Mouse (Mus musculus): ENCODE results near the gene Cabp2. TPM values are rescaled to one million over a fixed set of nuclear protein-coding genes. Genes with fewer than 3 reads are reported as not detected.

Cabp2 gene
- polyA plus RNA-seq, 1 experiment from 2014 or later: not detected

GRCm38 (mm10) chr19:4103294-4103693 is 21.9 kb downstream of the Cabp2 start:
- H3K4me2 ChIP-seq (replicated peaks; ENCODE audit: low read depth, low read length): no peak overlapping the region
- no peaks in the 10 kb centered on the region for H3K9me3 ChIP-seq (ENCODE audit: control insufficient read depth, low read depth, low read length)
- no peak overlapping the region for H3K9ac ChIP-seq (replicated peaks; ENCODE audit: low read depth, low read length)
- H3K27ac ChIP-seq (ENCODE audit: low read length): no peak overlapping the region
- H3K27me3 ChIP-seq (ENCODE audit: control insufficient read depth, insufficient read depth, low read length): peaks cover 11% of the 10 kb centered on the region; the same call in 1 of the 2 replicates
- ATAC-seq (ENCODE audit: insufficient number of reproducible peaks, insufficient read depth, low FRiP score, low read depth): no peak
- WGBS: 92% methylated on average over 18 of the region's 18 CpGs
- H3K4me3 ChIP-seq (ENCODE audit: low read depth, low read length): no peak overlapping the region
- H3K4me1 ChIP-seq (ENCODE audit: control insufficient read depth, insufficient read depth, low read length): peaks cover 18% of the 10 kb centered on the region; the same call in 1 of the 2 replicates
- no peaks in the 10 kb centered on the region for H3K36me3 ChIP-seq (ENCODE audit: control insufficient read depth, insufficient read depth, low read length)

DNA sequence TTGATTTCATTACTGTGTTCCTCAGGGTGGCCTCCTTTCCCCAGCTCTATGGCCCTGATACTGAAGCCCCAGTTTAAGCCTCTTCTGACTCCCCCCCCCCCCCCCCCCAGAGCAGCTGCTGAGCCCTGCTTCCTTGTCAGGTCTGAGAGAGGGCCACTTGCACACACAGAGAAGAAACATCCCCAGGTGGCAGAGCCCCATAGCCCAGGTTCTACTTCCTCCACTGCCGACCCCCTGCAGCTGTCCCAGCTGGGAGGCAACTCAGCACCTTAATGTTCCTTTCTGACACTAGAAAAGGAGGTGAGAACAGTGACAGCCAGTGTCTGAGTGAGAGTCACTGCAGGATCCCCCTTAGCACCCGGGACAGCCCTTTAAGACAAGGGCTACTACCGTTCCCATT is 22.4 kb downstream of the Cabp2 start:
- Histone ChIP-seq H3K27me3 (ENCODE audit: control insufficient read depth, insufficient read depth, low read length) (peaks cover 11% of the 10 kb centered on the region; the same call in 1 of the 2 replicates), H3K4me3 (ENCODE audit: low read depth, low read length) (no peak overlapping the region), H3K27ac (ENCODE audit: low read length) (no peak overlapping the region), H3K4me2 (replicated peaks; ENCODE audit: low read depth, low read length) (no peak overlapping the region), H3K36me3 (ENCODE audit: control insufficient read depth, insufficient read depth, low read length) (no peaks in the 10 kb centered on the region), H3K9ac (replicated peaks; ENCODE audit: low read depth, low read length) (no peak overlapping the region), H3K4me1 (ENCODE audit: control insufficient read depth, insufficient read depth, low read length) (peaks cover 13% of the 10 kb centered on the region; the same call in 1 of the 2 replicates), H3K9me3 (ENCODE audit: control insufficient read depth, low read depth, low read length) (no peaks in the 10 kb centered on the region)
- no peak for ATAC-seq (ENCODE audit: insufficient number of reproducible peaks, insufficient read depth, low FRiP score, low read depth)
- WGBS: 70% methylated on average over 3 of the region's 3 CpGs

DNA sequence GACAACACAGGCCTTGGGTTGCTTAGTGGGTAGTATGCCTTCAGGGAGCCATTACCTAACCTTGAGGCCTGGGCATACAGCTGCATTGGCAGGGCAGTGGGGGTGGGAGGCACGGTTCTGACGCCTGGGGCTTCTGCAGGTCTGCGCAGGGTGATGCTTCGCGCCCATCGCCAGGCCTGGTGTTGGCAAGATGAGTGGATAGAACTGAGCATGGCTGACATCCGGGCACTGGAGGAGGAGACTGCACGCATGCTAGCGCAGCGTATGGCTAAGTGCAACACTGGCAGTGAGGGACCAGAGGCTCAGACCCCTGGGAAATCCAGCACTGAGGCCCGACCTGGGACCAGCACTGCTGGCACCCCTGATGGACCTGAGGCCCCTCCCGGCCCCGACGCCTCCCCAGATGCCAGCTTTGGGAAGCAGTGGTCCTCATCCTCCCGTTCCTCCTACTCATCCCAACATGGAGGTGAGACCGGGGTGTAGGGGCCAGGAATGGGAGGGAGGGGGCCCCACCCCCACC is 23.4 kb downstream of the Cabp2 start:
- Histone ChIP-seq H3K27ac (ENCODE audit: low read length) (no peak overlapping the region), H3K36me3 (ENCODE audit: control insufficient read depth, insufficient read depth, low read length) (no peaks in the 10 kb centered on the region), H3K9me3 (ENCODE audit: control insufficient read depth, low read depth, low read length) (no peaks in the 10 kb centered on the region), H3K4me2 (replicated peaks; ENCODE audit: low read depth, low read length) (no peak overlapping the region), H3K4me1 (ENCODE audit: control insufficient read depth, insufficient read depth, low read length) (peaks cover 7% of the 10 kb centered on the region; the same call in 1 of the 2 replicates), H3K4me3 (ENCODE audit: low read depth, low read length) (no peak overlapping the region), H3K27me3 (ENCODE audit: control insufficient read depth, insufficient read depth, low read length) (peaks cover 11% of the 10 kb centered on the region; the same call in 1 of the 2 replicates), H3K9ac (replicated peaks; ENCODE audit: low read depth, low read length) (no peak overlapping the region)
- WGBS: 87% methylated on average over 16 of the region's 16 CpGs
- ATAC-seq (ENCODE audit: insufficient number of reproducible peaks, insufficient read depth, low FRiP score, low read depth): no peak

DNA sequence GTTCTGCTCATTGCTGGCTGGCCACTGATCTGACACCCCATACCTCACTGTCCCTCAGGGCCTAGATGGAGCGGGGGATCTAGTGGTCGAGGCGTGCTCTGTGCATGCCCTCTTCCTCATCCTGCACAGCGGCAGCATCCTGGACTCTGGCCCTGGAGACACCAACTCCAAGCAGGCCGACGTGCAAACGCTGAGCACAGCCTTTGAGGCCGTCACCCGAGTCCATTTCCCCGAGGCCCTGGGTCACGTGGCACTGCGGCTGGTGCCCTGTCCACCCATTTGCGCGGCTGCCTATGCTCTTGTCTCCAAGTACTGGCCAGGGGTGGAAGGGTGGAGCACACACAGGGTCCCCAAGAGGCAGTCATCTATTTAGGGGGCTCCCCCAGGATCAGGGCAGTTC is 25.3 kb downstream of the Cabp2 start:
- no peaks in the 10 kb centered on the region for H3K4me1 ChIP-seq (ENCODE audit: control insufficient read depth, insufficient read depth, low read length)
- ATAC-seq (ENCODE audit: insufficient number of reproducible peaks, insufficient read depth, low FRiP score, low read depth): no peak
- H3K36me3 ChIP-seq (ENCODE audit: control insufficient read depth, insufficient read depth, low read length): no peaks in the 10 kb centered on the region; the same call in 1 of the 2 replicates
- no peak overlapping the region for H3K4me3 ChIP-seq (ENCODE audit: low read depth, low read length)
- no peaks in the 10 kb centered on the region for H3K9me3 ChIP-seq (ENCODE audit: control insufficient read depth, low read depth, low read length)
- 0 out of 2 replicates have a peak, but pooled peaks cover 3% of the 10 kb centered on the region for H3K27me3 ChIP-seq (ENCODE audit: control insufficient read depth, insufficient read depth, low read length)
- H3K9ac ChIP-seq (replicated peaks; ENCODE audit: low read depth, low read length): no peak overlapping the region
- H3K4me2 ChIP-seq (replicated peaks; ENCODE audit: low read depth, low read length): no peak overlapping the region
- 93% methylated on average over 14 of the region's 14 CpGs for WGBS
- H3K27ac ChIP-seq (ENCODE audit: low read length): no peak overlapping the region

- no peaks in the 10 kb centered on the region for H3K27me3 ChIP-seq (ENCODE audit: control insufficient read depth, insufficient read depth, low read length)
- H3K4me2 ChIP-seq (replicated peaks; ENCODE audit: low read depth, low read length): no peak overlapping the region
- H3K27ac ChIP-seq (ENCODE audit: low read length): no peak overlapping the region
- peaks cover 11% of the 10 kb centered on the region; the same call in 1 of the 2 replicates for H3K36me3 ChIP-seq (ENCODE audit: control insufficient read depth, insufficient read depth, low read length)
- H3K4me1 ChIP-seq (ENCODE audit: control insufficient read depth, insufficient read depth, low read length): no peaks in the 10 kb centered on the region
- no peaks in the 10 kb centered on the region for H3K9me3 ChIP-seq (ENCODE audit: control insufficient read depth, low read depth, low read length)
- no peak overlapping the region for H3K9ac ChIP-seq (replicated peaks; ENCODE audit: low read depth, low read length)
- ATAC-seq (ENCODE audit: insufficient number of reproducible peaks, insufficient read depth, low FRiP score, low read depth): no peak
- no peak overlapping the region for H3K4me3 ChIP-seq (ENCODE audit: low read depth, low read length)
- 85% methylated on average over 9 of the region's 9 CpGs for WGBS
Measured at GRCm38 (mm10) chr19:4108535-4108934, 27.2 kb downstream of the Cabp2 start.

- Histone ChIP-seq H3K27me3 (ENCODE audit: control insufficient read depth, insufficient read depth, low read length) (no peaks in the 10 kb centered on the region), H3K9me3 (ENCODE audit: control insufficient read depth, low read depth, low read length) (no peaks in the 10 kb centered on the region), H3K27ac (ENCODE audit: low read length) (no peak overlapping the region), H3K4me3 (ENCODE audit: low read depth, low read length) (no peak overlapping the region), H3K4me2 (replicated peaks; ENCODE audit: low read depth, low read length) (no peak overlapping the region), H3K36me3 (ENCODE audit: control insufficient read depth, insufficient read depth, low read length) (peaks cover 41% of the 10 kb centered on the region), H3K9ac (replicated peaks; ENCODE audit: low read depth, low read length) (no peak overlapping the region), H3K4me1 (ENCODE audit: control insufficient read depth, insufficient read depth, low read length) (no peaks in the 10 kb centered on the region)
- no peak for ATAC-seq (ENCODE audit: insufficient number of reproducible peaks, insufficient read depth, low FRiP score, low read depth)
- 92% methylated on average over 26 of the region's 26 CpGs for WGBS
Measured at GRCm38 (mm10) chr19:4112063-4112960, 30.9 kb downstream of the Cabp2 start.

DNA sequence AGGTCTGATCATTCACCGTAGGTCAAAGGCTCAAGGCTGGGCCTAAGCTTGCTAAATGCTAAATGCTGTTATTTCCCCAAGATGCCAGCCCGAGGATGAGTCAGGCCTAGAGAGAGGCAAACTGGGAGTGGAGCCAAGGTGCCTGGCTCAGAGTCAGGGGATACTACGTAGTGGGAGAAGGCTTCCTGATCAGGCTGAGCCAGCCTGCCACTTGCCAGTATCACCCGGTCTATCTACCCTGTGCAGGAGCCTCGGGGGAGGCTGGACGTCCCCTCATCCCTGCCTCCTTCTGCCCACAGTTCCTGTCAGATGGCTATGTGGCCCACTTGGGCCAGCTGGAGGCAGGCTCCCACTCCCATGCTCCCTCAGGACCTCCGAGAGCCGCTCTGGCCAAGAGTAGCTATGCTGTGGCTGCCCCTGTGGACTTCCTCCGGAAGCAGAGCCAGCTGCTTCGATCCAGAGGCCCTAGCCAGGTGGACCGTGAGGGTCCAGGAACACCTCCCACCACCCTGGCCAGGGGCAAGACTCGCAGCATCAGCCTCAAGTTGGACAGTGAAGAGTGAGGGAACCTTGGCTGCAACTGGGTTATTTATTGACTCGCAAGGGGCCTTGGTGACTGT is 31.9 kb downstream of the Cabp2 start:
- no peaks in the 10 kb centered on the region for H3K27me3 ChIP-seq (ENCODE audit: control insufficient read depth, insufficient read depth, low read length)
- H3K9ac ChIP-seq (replicated peaks; ENCODE audit: low read depth, low read length): peak overlapping the region; percentile 14; the same call in 1 of the 2 replicates
- ATAC-seq (ENCODE audit: insufficient number of reproducible peaks, insufficient read depth, low FRiP score, low read depth): peak; percentile 43; the same call in 1 of the 2 replicates
- no peaks in the 10 kb centered on the region for H3K9me3 ChIP-seq (ENCODE audit: control insufficient read depth, low read depth, low read length)
- 74% methylated on average over 13 of the region's 13 CpGs for WGBS
- H3K4me1 ChIP-seq (ENCODE audit: control insufficient read depth, insufficient read depth, low read length): no peaks in the 10 kb centered on the region
- H3K27ac ChIP-seq (ENCODE audit: low read length): peak overlapping the region; percentile 22; the same call in 1 of the 2 replicates
- H3K4me3 ChIP-seq (ENCODE audit: low read depth, low read length): no peak overlapping the region
- H3K4me2 ChIP-seq (replicated peaks; ENCODE audit: low read depth, low read length): no peak overlapping the region
- H3K36me3 ChIP-seq (ENCODE audit: control insufficient read depth, insufficient read depth, low read length): peaks cover 50% of the 10 kb centered on the region

- Histone ChIP-seq H3K9ac (replicated peaks; ENCODE audit: low read depth, low read length) (peak overlapping the region; percentile 14; the same call in 1 of the 2 replicates), H3K4me2 (replicated peaks; ENCODE audit: low read depth, low read length) (no peak overlapping the region), H3K4me1 (ENCODE audit: control insufficient read depth, insufficient read depth, low read length) (no peaks in the 10 kb centered on the region), H3K36me3 (ENCODE audit: control insufficient read depth, insufficient read depth, low read length) (peaks cover 50% of the 10 kb centered on the region), H3K4me3 (ENCODE audit: low read depth, low read length) (no peak overlapping the region), H3K27me3 (ENCODE audit: control insufficient read depth, insufficient read depth, low read length) (no peaks in the 10 kb centered on the region), H3K9me3 (ENCODE audit: control insufficient read depth, low read depth, low read length) (no peaks in the 10 kb centered on the region), H3K27ac (ENCODE audit: low read length) (peak overlapping the region; percentile 22; the same call in 1 of the 2 replicates)
- peak; percentile 36; the same call in 1 of the 2 replicates for ATAC-seq (ENCODE audit: insufficient number of reproducible peaks, insufficient read depth, low FRiP score, low read depth)
- WGBS: 28% methylated on average over 5 of the region's 5 CpGs
Measured at GRCm38 (mm10) chr19:4113806-4114230, 32.4 kb downstream of the Cabp2 start.

Data from stomach, embryonic 14.5 days (tissue).